Mouse (Mus musculus) right cerebral cortex, postnatal 14 days (tissue): Measurements from ENCODE around the gene Pold4.
"Not testable (repeated sequence)": the region's sequence is repeated elsewhere in the genome, so short reads cannot be mapped to it uniquely, and the experiment has no call there.

ENCODE experiments used
- DNase-seq: peaks from one replicate; pipeline ENCODE4 v3.0.0; 2022

Gene Pold4

GRCm38 (mm10) chr19:4229451-4230076 lies 2.1 kb upstream of the Pold4 start:
- DNase-seq, result no peak

GRCm38 (mm10) chr19:4230415-4230814 lies 1.3 kb upstream of the Pold4 start:
- no peak for DNase-seq

- no peak for DNase-seq
These were observed 480 bp downstream of the Pold4 start for GRCm38 (mm10) chr19:4232186-4232572.

- no peak for DNase-seq
These were observed 952 bp downstream of the Pold4 start for GRCm38 (mm10) chr19:4232651-4233050.

GRCm38 (mm10) chr19:4234548-4234947 lies 2.8 kb downstream of the Pold4 start:
- DNase-seq, result no peak

- DNase-seq, result no peak
These were observed 8.6 kb downstream of the Pold4 start for GRCm38 (mm10) chr19:4240247-4240668.

GRCm38 (mm10) chr19:4242416-4242815 lies 10.7 kb downstream of the Pold4 start:
- DNase-seq, result no peak

GRCm38 (mm10) chr19:4244775-4245174 lies 13.1 kb downstream of the Pold4 start:
- DNase-seq, result no peak

GRCm38 (mm10) chr19:4247010-4247409 lies 15.3 kb downstream of the Pold4 start:
- no peak for DNase-seq

GRCm38 (mm10) chr19:4248683-4249082 lies 17.0 kb downstream of the Pold4 start:
- DNase-seq, result not testable (repeated sequence)

- no peak for DNase-seq
These were observed 22.5 kb downstream of the Pold4 start for GRCm38 (mm10) chr19:4254230-4254629.

GRCm38 (mm10) chr19:4255583-4256162 lies 24.0 kb downstream of the Pold4 start:
- DNase-seq, result no peak

GRCm38 (mm10) chr19:4257216-4257896 lies 25.7 kb downstream of the Pold4 start:
- DNase-seq, result peak; percentile 94

- DNase-seq, result peak; percentile 11
These were observed 26.2 kb downstream of the Pold4 start for GRCm38 (mm10) chr19:4257897-4258252.

GRCm38 (mm10) chr19:4261038-4261698 lies 29.5 kb downstream of the Pold4 start:
- DNase-seq, result no peak

GRCm38 (mm10) chr19:4262756-4263155 lies 31.1 kb downstream of the Pold4 start:
- DNase-seq, result no peak

- DNase-seq, result peak; percentile 8
These were observed 32.0 kb downstream of the Pold4 start for GRCm38 (mm10) chr19:4263702-4264101.

GRCm38 (mm10) chr19:4264171-4264780 lies 32.6 kb downstream of the Pold4 start:
- no peak for DNase-seq

GRCm38 (mm10) chr19:4265956-4266355 lies 34.3 kb downstream of the Pold4 start:
- no peak for DNase-seq

- peak; percentile 62 for DNase-seq
These were observed 37.1 kb downstream of the Pold4 start, which contains the start of gene Ssh3 for GRCm38 (mm10) chr19:4268566-4269361. Gene Ssh3, minus strand, starts transcription at chr19:4269180.

GRCm38 (mm10) chr19:4270187-4270586 lies 38.5 kb downstream of the Pold4 start:
- DNase-seq, result no peak

- no peak for DNase-seq
These were observed 39.3 kb downstream of the Pold4 start for GRCm38 (mm10) chr19:4270972-4271371.
